Mouse (Mus musculus) neural tube, embryonic 14.5 days (tissue): ENCODE measurements around the gene Zfp93. TPM values are rescaled to one million over a fixed set of nuclear protein-coding genes. Genes with fewer than 3 reads are reported as not detected.

ENCODE experiments used
- ATAC-seq: fragments of 200-750 bp; cut with Nextera tagmentation; 2 replicates; pipeline ENCODE4 v1.8.0; 2017; ENCODE audit warnings: low read depth, mild to moderate bottlenecking, moderate TSS enrichment, moderate library complexity
- H3K27ac ChIP-seq: fragments of 300-500 bp; sonication (generic); 2 replicates; pipeline ENCODE4 v1.5.1; 2014; ENCODE audit warnings: low read depth, mild to moderate bottlenecking, control low read depth, low read length, moderate library complexity, mixed read lengths
- H3K27me3 ChIP-seq: fragments of 300-500 bp; sonication (generic); 2 replicates; pipeline ENCODE4 v1.6.1; 2014; ENCODE audit warnings: low read length; ENCODE audit not compliant: control insufficient read depth, insufficient read depth
- H3K36me3 ChIP-seq: fragments of 300-500 bp; sonication (generic); 2 replicates; pipeline ENCODE4 v1.6.1; 2014; ENCODE audit warnings: low read length, mixed read lengths; ENCODE audit not compliant: control insufficient read depth, insufficient read depth
- H3K4me1 ChIP-seq: fragments of 300-500 bp; sonication (generic); 2 replicates; pipeline ENCODE4 v1.6.1; 2014; ENCODE audit warnings: low read length; ENCODE audit not compliant: control insufficient read depth, insufficient read depth
- H3K4me2 ChIP-seq: fragments of 300-500 bp; sonication (generic); 2 replicates; pipeline ENCODE4 v1.6.1; 2014; ENCODE audit warnings: mild to moderate bottlenecking, low read depth, low read length, control low read depth
- H3K4me3 ChIP-seq: fragments of 300-500 bp; sonication (generic); 2 replicates; pipeline ENCODE4 v1.5.1; 2014; ENCODE audit warnings: low read depth, low read length, control low read depth, mixed read lengths
- H3K9ac ChIP-seq: fragments of 300-500 bp; sonication (generic); replicated peaks from 2 replicates; pipeline ENCODE4 v1.6.1; 2014; ENCODE audit warnings: low read depth, mild to moderate bottlenecking, control low read depth, low read length, mixed read lengths
- H3K9me3 ChIP-seq: fragments of 300-500 bp; sonication (generic); 2 replicates; pipeline ENCODE4 v1.6.1; 2016; ENCODE audit warnings: low read length; ENCODE audit not compliant: control insufficient read depth
- WGBS: fragments of 180-500 bp; shearing (Covaris S2); extraction: QIAGEN DNeasy Blood & Tissue Kit; methylation state at CpG from one replicate; pipeline ENCODE4 v1.1.7; 2014; 5-methylcytosine and 5-hydroxymethylcytosine counted together
- polyA plus RNA-seq: library from polyadenylated mRNA; unstranded; fragments of >200 nt; fragmentation: Nextera tagmentation; extraction: Ambion mirVana; gene quantifications from 2 replicates; pipeline ENCODE4 v1.2.1, GENCODE M21; 2014

Gene Zfp93
- polyA plus RNA-seq, 1 experiment from 2014 or later, result 8.9 TPM

DNA sequence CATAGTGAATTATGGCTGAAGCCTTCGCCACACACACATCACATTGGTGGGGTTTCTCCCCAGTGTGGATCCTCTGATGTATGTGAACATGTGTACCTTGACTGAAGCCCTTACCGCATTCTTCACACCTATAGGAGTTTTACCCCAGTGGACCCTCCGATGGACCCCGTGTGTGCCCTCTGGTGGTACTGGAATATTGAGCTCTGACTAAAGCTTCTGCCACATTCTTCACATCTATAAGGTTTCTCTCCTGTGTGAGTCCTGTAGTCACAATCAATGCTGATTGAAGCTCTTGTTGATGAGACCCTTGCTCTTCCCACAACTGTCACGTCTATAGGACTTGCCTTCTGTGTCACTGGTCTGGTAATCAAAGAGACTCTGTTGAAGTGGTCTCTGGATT, 17.4 kb downstream of the Zfp93 start:
- H3K9ac ChIP-seq, result no peak overlapping the region
- WGBS, result 89% methylated on average over 5 of the region's 5 CpGs

DNA sequence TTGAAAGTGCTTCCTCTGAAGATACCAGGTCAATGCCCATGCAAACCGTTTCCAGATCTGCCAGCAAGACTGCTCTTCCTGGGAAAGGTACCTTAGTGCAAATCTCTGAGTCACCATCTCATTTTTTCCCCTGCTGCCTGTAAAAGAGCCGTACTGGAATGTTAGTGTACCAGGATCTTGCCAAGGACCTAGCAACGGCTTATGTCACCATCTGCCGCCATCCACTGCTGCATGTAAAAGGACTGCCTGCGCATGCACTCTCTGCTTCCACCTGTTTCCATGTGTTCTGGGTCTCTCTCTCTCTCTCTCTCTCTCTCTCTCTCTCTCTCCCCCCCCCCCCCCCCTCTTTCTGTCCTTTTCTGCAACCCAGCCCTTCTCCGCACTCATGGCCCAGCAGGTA, 18.3 kb downstream of the Zfp93 start:
- WGBS, result 90% methylated on average over 6 of the region's 6 CpGs
- Histone ChIP-seq H3K9me3 (no peaks in the 10 kb centered on the region), H3K9ac (no peak overlapping the region), H3K27ac (no peak overlapping the region), H3K4me3 (no peak overlapping the region), H3K27me3 (no peaks in the 10 kb centered on the region), H3K36me3 (peaks cover 36% of the 10 kb centered on the region), H3K4me1 (no peaks in the 10 kb centered on the region), H3K4me2 (no peak overlapping the region)
- no peak for ATAC-seq

More for the DNA sequence above, 17.4 kb downstream of the Zfp93 start:
- no peak overlapping the region for H3K4me3 ChIP-seq
- no peak for ATAC-seq
- no peaks in the 10 kb centered on the region for H3K9me3 ChIP-seq
- H3K4me2 ChIP-seq, result no peak overlapping the region
- peaks cover 33% of the 10 kb centered on the region for H3K36me3 ChIP-seq
- no peaks in the 10 kb centered on the region for H3K27me3 ChIP-seq
- no peak overlapping the region for H3K27ac ChIP-seq
- no peaks in the 10 kb centered on the region for H3K4me1 ChIP-seq

DNA sequence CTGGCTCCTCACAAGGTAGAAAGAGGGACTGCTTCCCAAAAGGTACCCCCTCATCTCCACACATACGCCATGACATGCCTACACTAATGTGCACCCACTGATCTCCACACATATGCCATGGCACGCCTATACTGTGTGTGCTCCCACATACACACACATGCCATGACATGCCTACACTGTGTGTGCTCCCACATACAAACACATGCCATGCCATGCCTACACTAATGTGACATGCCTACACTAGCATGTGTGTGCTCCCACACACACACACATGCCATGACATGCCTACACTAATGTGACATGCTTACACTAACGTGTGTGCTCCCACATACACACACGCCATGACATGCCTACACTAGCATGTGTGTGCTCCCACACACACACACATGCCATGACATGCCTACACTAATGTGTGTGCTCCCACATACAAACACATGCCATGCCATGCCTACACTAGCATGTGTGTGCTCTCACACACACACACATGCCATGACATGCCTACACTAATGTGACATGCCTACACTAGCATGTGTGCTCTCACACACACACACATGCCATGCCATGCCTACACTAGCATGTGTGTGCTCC, 20.0 kb downstream of the Zfp93 start:
- H3K9ac ChIP-seq, result no peak overlapping the region
- no peak for ATAC-seq
- no peaks in the 10 kb centered on the region for H3K9me3 ChIP-seq
- H3K4me3 ChIP-seq, result no peak overlapping the region
- H3K4me2 ChIP-seq, result no peak overlapping the region
- H3K4me1 ChIP-seq, result no peaks in the 10 kb centered on the region
- peaks cover 43% of the 10 kb centered on the region for H3K36me3 ChIP-seq
- WGBS, result 94% methylated on average over 4 of the region's 4 CpGs
- H3K27me3 ChIP-seq, result no peaks in the 10 kb centered on the region
- no peak overlapping the region for H3K27ac ChIP-seq

DNA sequence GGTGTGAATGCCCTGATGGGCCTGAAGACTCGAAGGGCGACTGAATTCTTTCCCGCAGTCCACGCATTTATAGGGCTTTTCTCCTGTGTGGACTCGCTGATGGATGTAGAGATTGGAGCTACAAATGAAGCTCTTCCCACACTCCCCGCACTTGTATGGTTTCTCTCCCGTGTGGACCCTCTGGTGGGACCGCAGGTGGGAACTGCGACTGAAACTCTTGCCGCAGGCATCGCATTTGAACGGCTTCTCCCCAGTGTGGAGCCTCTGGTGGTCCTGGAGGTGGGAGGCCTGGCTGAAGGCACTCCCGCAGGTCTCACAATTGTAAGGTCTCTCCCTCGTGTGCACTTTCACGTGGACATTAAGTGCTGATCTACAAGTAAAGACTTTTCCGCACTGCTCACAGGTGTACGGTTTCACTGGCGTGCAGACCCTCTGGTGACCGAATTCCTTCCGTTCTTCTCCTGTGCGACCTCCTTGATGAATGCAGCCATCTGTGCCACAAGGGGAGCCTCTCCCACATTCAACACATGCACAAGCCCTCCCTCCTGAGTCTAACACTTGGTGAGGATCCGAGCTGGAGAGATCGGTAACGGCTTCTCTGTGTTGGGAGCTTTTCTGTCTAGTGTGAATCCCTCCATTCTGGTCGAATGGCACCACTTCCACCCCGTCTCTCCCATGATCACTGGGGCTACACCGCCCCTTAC, 21.3 kb downstream of the Zfp93 start:
- H3K4me1 ChIP-seq, result no peaks in the 10 kb centered on the region
- peaks cover 55% of the 10 kb centered on the region for H3K36me3 ChIP-seq
- no peak overlapping the region for H3K4me2 ChIP-seq
- no peak overlapping the region for H3K9ac ChIP-seq
- no peaks in the 10 kb centered on the region for H3K27me3 ChIP-seq
- no peaks in the 10 kb centered on the region for H3K9me3 ChIP-seq
- WGBS, result 91% methylated on average over 27 of the region's 27 CpGs
- ATAC-seq, result no peak
- no peak overlapping the region for H3K27ac ChIP-seq
- no peak overlapping the region for H3K4me3 ChIP-seq

DNA sequence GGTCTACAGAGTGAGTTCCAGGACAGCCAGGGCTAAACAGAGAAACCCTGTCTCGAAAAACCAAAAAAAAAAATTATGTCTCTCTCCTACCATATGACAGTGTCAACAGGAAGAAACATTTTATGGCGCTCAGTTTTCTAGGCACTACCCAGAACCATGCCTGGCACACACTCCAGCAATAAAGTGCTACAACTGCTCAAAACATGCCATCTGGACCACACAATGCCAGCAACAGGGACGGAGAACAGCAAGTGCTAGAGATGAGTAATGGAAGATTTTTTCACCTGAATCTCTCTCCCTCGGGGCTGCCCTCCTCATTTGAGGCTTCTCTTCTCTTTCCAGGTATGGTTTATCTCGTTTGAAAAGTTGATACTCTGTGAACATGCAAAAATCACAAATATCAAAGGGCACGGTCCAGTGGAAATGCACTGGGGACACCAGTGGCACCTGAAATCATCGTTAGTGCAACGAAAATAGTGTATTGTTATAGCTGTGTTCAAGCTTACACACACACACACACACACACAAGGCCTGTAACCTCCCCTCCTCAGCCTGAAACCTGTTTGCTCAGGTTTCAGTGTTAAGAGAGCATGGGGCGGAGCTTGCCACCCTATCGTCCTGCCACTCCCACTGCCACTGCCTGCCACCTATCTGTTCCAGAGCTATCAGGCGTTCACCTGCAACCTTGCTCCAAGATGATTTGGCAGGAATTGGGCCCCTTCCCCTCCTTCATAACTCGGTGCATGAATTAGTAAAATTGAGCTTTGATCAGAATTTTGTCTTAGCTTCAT, 23.0 kb downstream of the Zfp93 start:
- Histone ChIP-seq H3K4me2 (no peak overlapping the region), H3K9ac (no peak overlapping the region), H3K9me3 (no peaks in the 10 kb centered on the region), H3K4me1 (peaks cover 7% of the 10 kb centered on the region; the same call in 1 of the 2 replicates), H3K36me3 (peaks cover 52% of the 10 kb centered on the region), H3K27ac (no peak overlapping the region), H3K4me3 (no peak overlapping the region), H3K27me3 (no peaks in the 10 kb centered on the region)
- no peak for ATAC-seq
- WGBS, result 90% methylated on average over 12 of the region's 12 CpGs

DNA sequence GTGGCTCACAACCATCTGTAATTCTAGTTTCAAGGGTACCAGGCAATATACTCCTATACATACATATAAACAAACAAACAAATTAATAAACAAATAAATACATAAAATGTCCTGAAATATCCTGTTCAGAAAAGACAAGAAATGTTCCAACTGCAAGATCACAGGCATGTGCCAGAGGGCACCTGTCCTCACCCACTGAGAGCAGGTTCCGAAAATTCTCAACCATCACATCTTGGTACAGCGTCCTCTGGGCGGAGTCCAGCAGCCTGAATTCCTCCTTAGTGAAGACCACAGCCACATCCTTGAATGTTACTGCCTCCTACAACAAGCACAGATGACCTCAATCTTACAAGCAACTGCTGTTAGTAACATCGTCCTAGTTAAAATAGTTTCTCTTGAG, 24.5 kb downstream of the Zfp93 start:
- H3K27me3 ChIP-seq, result no peaks in the 10 kb centered on the region
- peaks cover 51% of the 10 kb centered on the region for H3K36me3 ChIP-seq
- H3K9ac ChIP-seq, result no peak overlapping the region
- peaks cover 8% of the 10 kb centered on the region; the same call in 1 of the 2 replicates for H3K4me1 ChIP-seq
- H3K4me3 ChIP-seq, result no peak overlapping the region
- H3K9me3 ChIP-seq, result no peaks in the 10 kb centered on the region
- H3K27ac ChIP-seq, result no peak overlapping the region
- no peak overlapping the region for H3K4me2 ChIP-seq
- 96% methylated on average over 4 of the region's 4 CpGs for WGBS
- no peak for ATAC-seq

DNA sequence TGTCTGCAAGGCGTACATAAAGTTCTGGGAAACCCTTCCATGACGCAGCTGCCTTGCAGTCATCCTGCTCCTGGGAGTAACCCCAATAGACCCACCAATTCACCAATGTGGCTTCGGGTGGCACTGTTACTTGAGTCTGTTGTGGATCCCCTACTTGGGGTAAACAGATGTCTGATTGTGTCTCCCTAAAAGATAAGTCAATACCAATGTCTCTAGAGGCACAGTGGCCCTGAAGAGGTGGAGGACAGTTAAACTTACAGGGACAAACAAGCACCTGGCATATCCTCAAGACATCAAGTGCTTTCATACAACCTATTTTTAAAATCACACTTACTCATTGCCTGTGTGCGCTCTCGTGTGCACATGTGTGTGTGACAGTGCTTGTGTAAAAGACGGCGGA, 25.2 kb downstream of the Zfp93 start:
- Histone ChIP-seq H3K36me3 (peaks cover 45% of the 10 kb centered on the region), H3K4me1 (peaks cover 13% of the 10 kb centered on the region; the same call in 1 of the 2 replicates), H3K9me3 (no peaks in the 10 kb centered on the region), H3K4me3 (no peak overlapping the region), H3K27ac (no peak overlapping the region), H3K4me2 (no peak overlapping the region), H3K27me3 (no peaks in the 10 kb centered on the region), H3K9ac (no peak overlapping the region)
- ATAC-seq, result no peak
- WGBS, result 97% methylated on average over 7 of the region's 7 CpGs

DNA sequence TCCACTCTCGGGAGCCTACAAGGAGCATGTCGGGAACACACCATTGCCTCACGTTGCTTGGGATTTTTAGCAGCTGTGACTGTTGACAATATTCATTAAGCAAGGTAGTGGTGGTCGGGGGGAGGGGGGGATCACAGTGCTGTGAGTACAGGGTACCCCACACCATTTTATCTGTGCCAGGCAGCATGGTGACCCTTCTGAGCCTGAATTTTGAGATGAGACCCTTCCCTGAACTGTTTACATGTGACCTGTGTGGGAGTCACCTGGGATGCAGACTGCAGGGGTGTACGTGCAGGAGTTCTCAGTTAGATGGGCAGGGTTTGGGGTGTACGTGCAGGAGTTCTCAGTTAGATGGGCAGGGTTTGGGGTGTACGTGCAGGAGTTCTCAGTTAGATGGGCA, 26.2 kb downstream of the Zfp93 start:
- no peak overlapping the region for H3K9ac ChIP-seq
- H3K36me3 ChIP-seq, result peaks cover 35% of the 10 kb centered on the region
- no peaks in the 10 kb centered on the region for H3K9me3 ChIP-seq
- no peaks in the 10 kb centered on the region for H3K27me3 ChIP-seq
- no peak for ATAC-seq
- H3K27ac ChIP-seq, result no peak overlapping the region
- H3K4me2 ChIP-seq, result no peak overlapping the region
- whole genome bisulfite sequencing, result 95% methylated on average over 7 of the region's 7 CpGs
- no peak overlapping the region for H3K4me3 ChIP-seq
- peaks cover 13% of the 10 kb centered on the region; the same call in 1 of the 2 replicates for H3K4me1 ChIP-seq
